Mouse (Mus musculus): ENCODE results near the gene Pam.

GRCm38 (mm10) chr1:97929415-97930028 lies 165.9 kb downstream of the Pam start:
- no peak for TF ChIP-seq GATA1 (IDR thresholded peaks at IDR 0.05; ENCODE audit: borderline replicate concordance, low read length)
- no peak for TF ChIP-seq FLI1 (IDR thresholded peaks at IDR 0.05; ENCODE audit: low read length)

Data from megakaryocyte, embryonic 14.5 days (primary cell).